Mouse (Mus musculus): ENCODE data around the gene Meis1. TPM values are rescaled to one million over a fixed set of nuclear protein-coding genes. Genes with fewer than 3 reads are reported as not detected.
A peak's percentile ranks its signal among the peaks of the same experiment; 100 is the strongest.

Meis1 gene
- polyA plus RNA-seq, 1 experiment from 2014 or later: 189 TPM

- H3K4me3 ChIP-seq (ENCODE audit: low read depth, low read length): peak overlapping the region; percentile 89
- peak overlapping the region; percentile 99 for H3K9ac ChIP-seq (ENCODE audit: low read length)
- peak overlapping the region; percentile 92 for H3K4me2 ChIP-seq (ENCODE audit: low read depth)
- H3K4me1 ChIP-seq (ENCODE audit: control insufficient read depth, insufficient read depth, low read length): peaks cover 23% of the 10 kb centered on the region
- DNase-seq (ENCODE audit: low spot score) (peak; percentile 66), ATAC-seq (ENCODE audit: insufficient read depth, low FRiP score, low TSS enrichment) (no peak)
- no peaks in the 10 kb centered on the region for H3K27me3 ChIP-seq (ENCODE audit: control insufficient read depth, insufficient read depth, low read length)
- H3K9me3 ChIP-seq (ENCODE audit: control insufficient read depth, low read length): no peaks in the 10 kb centered on the region
- no peaks in the 10 kb centered on the region; the same call in 1 of the 2 replicates for H3K36me3 ChIP-seq (ENCODE audit: control insufficient read depth, insufficient read depth, low read length)
- under 1% methylated on average over 37 of the region's 37 CpGs for WGBS
- H3K27ac ChIP-seq (ENCODE audit: low read depth, low read length): peak overlapping the region; percentile 98
Observed at GRCm38 (mm10) chr11:19015731-19016461, 2.9 kb downstream of the Meis1 start.

GRCm38 (mm10) chr11:19015381-19015730, 3.4 kb downstream of the Meis1 start:
- ATAC-seq (ENCODE audit: insufficient read depth, low FRiP score, low TSS enrichment) (no peak), DNase-seq (ENCODE audit: low spot score) (no peak)
- H3K9me3 ChIP-seq (ENCODE audit: control insufficient read depth, low read length): no peaks in the 10 kb centered on the region
- no peaks in the 10 kb centered on the region; the same call in 1 of the 2 replicates for H3K36me3 ChIP-seq (ENCODE audit: control insufficient read depth, insufficient read depth, low read length)
- H3K4me1 ChIP-seq (ENCODE audit: control insufficient read depth, insufficient read depth, low read length): peaks cover 23% of the 10 kb centered on the region
- peak overlapping the region; percentile 99 for H3K9ac ChIP-seq (ENCODE audit: low read length)
- peak overlapping the region; percentile 89 for H3K4me3 ChIP-seq (ENCODE audit: low read depth, low read length)
- WGBS: 1% methylated on average over 5 of the region's 5 CpGs
- H3K4me2 ChIP-seq (ENCODE audit: low read depth): peak overlapping the region; percentile 92
- H3K27ac ChIP-seq (ENCODE audit: low read depth, low read length): peak overlapping the region; percentile 98
- H3K27me3 ChIP-seq (ENCODE audit: control insufficient read depth, insufficient read depth, low read length): no peaks in the 10 kb centered on the region

DNA sequence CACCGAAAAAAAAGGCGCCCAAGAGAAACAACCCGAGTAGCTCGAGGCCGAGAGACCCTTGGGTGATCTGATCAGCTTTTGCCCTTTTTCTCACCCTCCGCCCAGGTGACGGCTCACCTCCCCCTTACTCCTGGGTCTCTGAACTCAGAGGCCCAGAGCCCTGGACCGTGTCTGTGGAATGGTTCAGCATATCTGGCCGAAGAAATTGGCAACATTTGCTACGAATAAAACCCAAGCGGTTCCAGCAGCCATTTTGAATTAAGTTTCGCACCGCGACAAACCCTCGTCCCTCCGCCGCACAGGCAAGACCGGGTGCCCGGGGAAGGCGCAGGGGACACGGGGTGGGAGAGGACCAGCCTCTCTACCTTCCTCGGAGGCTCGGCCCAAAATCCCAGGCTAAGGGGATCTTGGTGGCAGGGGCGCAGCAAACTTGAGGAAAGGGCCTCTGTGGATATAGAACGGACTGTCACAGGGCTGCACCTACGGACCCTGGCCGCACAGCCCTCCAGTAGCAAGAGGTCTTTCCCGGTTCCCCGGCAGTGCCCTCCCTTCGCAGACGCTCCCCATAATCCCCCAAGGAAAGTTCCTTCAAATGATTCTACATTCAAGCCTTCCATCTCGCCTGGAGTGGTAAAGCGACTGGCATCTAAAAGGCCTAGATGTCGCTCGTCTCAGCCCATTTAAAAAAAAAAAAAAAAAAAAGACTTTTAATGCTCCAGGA, 4.2 kb downstream of the Meis1 start:
- Histone ChIP-seq H3K27me3 (ENCODE audit: control insufficient read depth, insufficient read depth, low read length) (no peaks in the 10 kb centered on the region), H3K36me3 (ENCODE audit: control insufficient read depth, insufficient read depth, low read length) (no peaks in the 10 kb centered on the region; the same call in 1 of the 2 replicates), H3K4me1 (ENCODE audit: control insufficient read depth, insufficient read depth, low read length) (peaks cover 30% of the 10 kb centered on the region), H3K9ac (ENCODE audit: low read length) (peak overlapping the region; percentile 99), H3K9me3 (ENCODE audit: control insufficient read depth, low read length) (no peaks in the 10 kb centered on the region), H3K4me2 (ENCODE audit: low read depth) (peak overlapping the region; percentile 92), H3K27ac (ENCODE audit: low read depth, low read length) (peak overlapping the region; percentile 98), H3K4me3 (ENCODE audit: low read depth, low read length) (peak overlapping the region; percentile 89)
- ATAC-seq (ENCODE audit: insufficient read depth, low FRiP score, low TSS enrichment): no peak
- peak; percentile 64 for DNase-seq (ENCODE audit: low spot score)
- under 1% methylated on average over 35 of the region's 35 CpGs for WGBS

GRCm38 (mm10) chr11:19014113-19014440, 4.7 kb downstream of the Meis1 start:
- H3K4me3 ChIP-seq (ENCODE audit: low read depth, low read length): peak overlapping the region; percentile 89
- peak overlapping the region; percentile 99 for H3K9ac ChIP-seq (ENCODE audit: low read length)
- peak; percentile 32 for DNase-seq (ENCODE audit: low spot score)
- no peaks in the 10 kb centered on the region for H3K9me3 ChIP-seq (ENCODE audit: control insufficient read depth, low read length)
- H3K4me2 ChIP-seq (ENCODE audit: low read depth): peak overlapping the region; percentile 92
- no peaks in the 10 kb centered on the region; the same call in none of the 2 replicates for H3K36me3 ChIP-seq (ENCODE audit: control insufficient read depth, insufficient read depth, low read length)
- no peaks in the 10 kb centered on the region for H3K27me3 ChIP-seq (ENCODE audit: control insufficient read depth, insufficient read depth, low read length)
- 4% methylated on average over 12 of the region's 12 CpGs for WGBS
- peaks cover 34% of the 10 kb centered on the region for H3K4me1 ChIP-seq (ENCODE audit: control insufficient read depth, insufficient read depth, low read length)
- peak overlapping the region; percentile 98 for H3K27ac ChIP-seq (ENCODE audit: low read depth, low read length)
- ATAC-seq (ENCODE audit: insufficient read depth, low FRiP score, low TSS enrichment): no peak

GRCm38 (mm10) chr11:19013141-19014112, 5.4 kb downstream of the Meis1 start:
- Histone ChIP-seq H3K9me3 (ENCODE audit: control insufficient read depth, low read length) (no peaks in the 10 kb centered on the region), H3K4me2 (ENCODE audit: low read depth) (peak overlapping the region; percentile 92), H3K9ac (ENCODE audit: low read length) (peak overlapping the region; percentile 99), H3K4me3 (ENCODE audit: low read depth, low read length) (peak overlapping the region; percentile 89), H3K4me1 (ENCODE audit: control insufficient read depth, insufficient read depth, low read length) (peaks cover 40% of the 10 kb centered on the region), H3K27me3 (ENCODE audit: control insufficient read depth, insufficient read depth, low read length) (no peaks in the 10 kb centered on the region), H3K36me3 (ENCODE audit: control insufficient read depth, insufficient read depth, low read length) (no peaks in the 10 kb centered on the region; the same call in none of the 2 replicates), H3K27ac (ENCODE audit: low read depth, low read length) (peak overlapping the region; percentile 98)
- DNase-seq (ENCODE audit: low spot score) (peak; percentile 71), ATAC-seq (ENCODE audit: insufficient read depth, low FRiP score, low TSS enrichment) (peak; percentile 40)
- WGBS: 4% methylated on average over 25 of the region's 25 CpGs

- no peaks in the 10 kb centered on the region for H3K9me3 ChIP-seq (ENCODE audit: control insufficient read depth, low read length)
- no peak; the same call in 1 of the 2 replicates for ATAC-seq (ENCODE audit: insufficient read depth, low FRiP score, low TSS enrichment)
- 8% methylated on average over 2 of the region's 2 CpGs for WGBS
- H3K4me2 ChIP-seq (ENCODE audit: low read depth): peak overlapping the region; percentile 92
- peak overlapping the region; percentile 89 for H3K4me3 ChIP-seq (ENCODE audit: low read depth, low read length)
- peak overlapping the region; percentile 98 for H3K27ac ChIP-seq (ENCODE audit: low read depth, low read length)
- DNase-seq (ENCODE audit: low spot score): no peak
- H3K4me1 ChIP-seq (ENCODE audit: control insufficient read depth, insufficient read depth, low read length): peaks cover 47% of the 10 kb centered on the region
- H3K9ac ChIP-seq (ENCODE audit: low read length): peak overlapping the region; percentile 99
- no peaks in the 10 kb centered on the region; the same call in none of the 2 replicates for H3K36me3 ChIP-seq (ENCODE audit: control insufficient read depth, insufficient read depth, low read length)
- H3K27me3 ChIP-seq (ENCODE audit: control insufficient read depth, insufficient read depth, low read length): no peaks in the 10 kb centered on the region
Observed at GRCm38 (mm10) chr11:19012463-19013115, 6.2 kb downstream of the Meis1 start.

DNA sequence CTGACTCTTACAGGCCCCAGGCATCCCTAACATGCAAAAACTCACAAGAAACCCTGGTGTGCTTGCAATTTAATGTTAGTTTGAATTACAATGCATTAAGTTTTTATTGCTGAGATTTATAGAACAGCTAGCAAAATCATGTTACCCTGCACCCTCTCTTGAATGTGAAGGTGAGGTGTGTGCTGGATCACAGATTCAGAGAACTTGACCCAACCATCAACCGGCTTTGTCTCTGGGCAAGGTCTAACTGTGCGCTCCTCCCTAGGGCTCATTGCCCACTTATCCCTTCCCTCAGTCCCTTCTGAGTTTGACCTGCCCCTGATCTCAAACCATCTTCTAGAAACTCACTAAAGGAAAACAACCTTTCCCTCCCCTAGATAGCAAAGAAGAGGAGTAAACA, 6.8 kb downstream of the Meis1 start:
- peak overlapping the region; percentile 89 for H3K4me3 ChIP-seq (ENCODE audit: low read depth, low read length)
- peak overlapping the region; percentile 92 for H3K4me2 ChIP-seq (ENCODE audit: low read depth)
- H3K27me3 ChIP-seq (ENCODE audit: control insufficient read depth, insufficient read depth, low read length): no peaks in the 10 kb centered on the region
- no peaks in the 10 kb centered on the region; the same call in none of the 2 replicates for H3K36me3 ChIP-seq (ENCODE audit: control insufficient read depth, insufficient read depth, low read length)
- H3K27ac ChIP-seq (ENCODE audit: low read depth, low read length): peak overlapping the region; percentile 98
- no peak for ATAC-seq (ENCODE audit: insufficient read depth, low FRiP score, low TSS enrichment)
- H3K4me1 ChIP-seq (ENCODE audit: control insufficient read depth, insufficient read depth, low read length): peaks cover 52% of the 10 kb centered on the region
- no peak for DNase-seq (ENCODE audit: low spot score)
- no peaks in the 10 kb centered on the region for H3K9me3 ChIP-seq (ENCODE audit: control insufficient read depth, low read length)
- peak overlapping the region; percentile 99 for H3K9ac ChIP-seq (ENCODE audit: low read length)
- WGBS: 16% methylated on average over 2 of the region's 2 CpGs
